Mouse (Mus musculus) lung, adult 18-20 months (tissue): ENCODE data around the gene Zfp444.
"Not testable (repeated sequence)": the region's sequence is repeated elsewhere in the genome, so short reads cannot be mapped to it uniquely, and the experiment has no call there.

Experiments used
- DNase-seq, 2 experiments: peaks; one replicate each; pipeline ENCODE4 v3.0.0; 2022; ENCODE audit warnings: mixed read lengths in 2 of 2

Zfp444 gene

GRCm38 (mm10) chr7:6162172-6162571 is 9.9 kb upstream of the Zfp444 start:
- no peak for DNase-seq

GRCm38 (mm10) chr7:6164671-6165070 is 7.4 kb upstream of the Zfp444 start:
- DNase-seq: no peak

GRCm38 (mm10) chr7:6169403-6169802 is 2.6 kb upstream of the Zfp444 start:
- peak; percentile 57 to 66 for DNase-seq

- no peak for DNase-seq
Observed at GRCm38 (mm10) chr7:6170391-6170790, 1.6 kb upstream of the Zfp444 start.

- no peak for DNase-seq
Observed at GRCm38 (mm10) chr7:6170871-6171270, 1.2 kb upstream of the Zfp444 start.

DNA sequence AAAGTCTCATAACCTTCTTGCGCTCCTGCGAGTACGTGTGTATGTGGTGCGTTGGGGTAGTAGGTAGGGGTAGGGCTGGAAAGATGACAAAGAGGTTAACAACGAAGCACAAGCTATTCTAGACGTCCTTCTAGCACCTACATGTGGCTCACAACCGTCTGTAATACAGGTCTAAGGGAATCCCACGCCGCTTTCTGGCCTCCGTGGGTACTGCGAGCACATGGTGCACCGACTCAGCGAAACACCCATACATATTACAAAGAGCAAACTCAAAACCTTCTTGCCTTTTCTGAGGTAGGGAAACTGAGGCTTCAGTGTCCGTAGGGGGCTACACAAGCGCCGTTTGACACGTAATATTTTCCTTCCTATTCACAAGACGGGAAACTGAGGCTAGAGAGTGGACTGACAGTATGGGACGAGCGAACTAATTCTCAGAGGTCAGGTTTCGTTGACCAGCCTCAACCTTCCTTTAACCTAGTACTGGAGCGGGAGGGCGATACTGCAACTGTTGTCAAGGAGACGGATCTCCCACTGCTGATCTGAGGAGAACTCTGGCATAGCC is 501 bp upstream of the Zfp444 start:
- DNase-seq: peak; percentile 78 to 84

GRCm38 (mm10) chr7:6172674-6173244 is 733 bp downstream of the Zfp444 start:
- DNase-seq: peak in 1 of 2 experiments; percentile 26

- peak; percentile 49 to 72 for DNase-seq
Observed at GRCm38 (mm10) chr7:6173872-6174271, 1.8 kb downstream of the Zfp444 start.

- DNase-seq: not testable (repeated sequence)
Observed at GRCm38 (mm10) chr7:6174365-6174987, 2.5 kb downstream of the Zfp444 start.

DNA sequence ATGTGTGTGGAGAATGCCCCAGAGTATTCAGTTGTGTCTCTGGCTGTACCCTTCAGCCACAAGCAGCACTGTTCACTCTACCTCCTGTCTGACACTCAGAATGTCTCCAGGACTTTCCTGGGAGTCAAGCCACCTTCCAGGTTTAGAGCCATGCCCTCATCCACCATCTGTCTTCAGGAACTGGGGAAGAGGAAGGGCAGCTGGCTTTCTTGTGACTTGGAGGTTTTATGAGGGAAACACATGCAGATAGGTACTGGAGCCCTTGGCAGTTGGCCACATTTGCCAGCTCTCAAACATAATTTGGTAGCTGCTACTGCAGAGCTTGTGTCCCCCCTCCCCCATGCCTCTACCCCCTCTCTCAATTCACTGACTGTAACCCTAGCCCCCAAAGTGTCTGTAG is 7.0 kb downstream of the Zfp444 start:
- DNase-seq: no peak

DNA sequence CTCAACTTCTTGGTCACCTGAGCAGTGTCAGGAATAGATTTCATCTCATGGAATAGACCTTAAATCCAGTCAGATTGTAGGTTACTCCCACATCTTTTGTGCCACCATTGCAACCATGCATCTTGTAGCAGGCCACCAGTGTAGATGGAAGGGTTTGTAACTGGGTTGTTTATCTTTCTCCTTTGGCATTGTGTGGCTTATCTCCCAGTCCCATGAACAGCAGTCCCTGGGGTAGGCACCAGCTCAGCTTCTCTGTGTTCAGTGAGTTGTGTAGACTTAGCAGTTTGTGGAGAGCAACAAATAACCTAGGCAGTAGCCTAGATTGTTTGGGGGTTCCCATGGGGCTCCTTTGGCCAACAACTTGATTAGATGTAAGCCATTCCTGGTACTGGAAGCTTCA is 10.9 kb downstream of the Zfp444 start:
- DNase-seq: no peak

DNA sequence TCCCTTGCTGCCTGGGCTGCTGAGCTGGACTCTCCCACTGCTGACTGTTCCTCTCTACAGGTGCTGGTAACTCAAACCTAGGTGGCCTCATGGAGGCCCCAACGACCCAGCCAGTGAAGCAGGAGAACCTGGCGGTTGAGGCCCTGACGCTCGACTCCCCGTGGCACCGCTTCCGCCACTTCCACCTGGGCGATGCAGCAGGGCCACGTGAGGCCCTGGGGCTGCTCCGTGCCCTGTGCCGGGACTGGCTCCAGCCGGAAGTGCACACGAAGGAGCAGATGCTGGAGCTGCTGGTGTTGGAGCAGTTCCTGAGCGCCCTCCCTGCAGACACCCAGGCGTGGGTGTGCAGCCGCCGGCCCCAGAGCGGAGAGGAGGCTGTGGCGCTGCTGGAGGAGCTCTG is 11.8 kb downstream of the Zfp444 start:
- DNase-seq: no peak

- DNase-seq: no peak
Observed at GRCm38 (mm10) chr7:6184521-6184920, 12.5 kb downstream of the Zfp444 start.

- DNase-seq: no peak
Observed at GRCm38 (mm10) chr7:6185391-6185790, 13.4 kb downstream of the Zfp444 start.

DNA sequence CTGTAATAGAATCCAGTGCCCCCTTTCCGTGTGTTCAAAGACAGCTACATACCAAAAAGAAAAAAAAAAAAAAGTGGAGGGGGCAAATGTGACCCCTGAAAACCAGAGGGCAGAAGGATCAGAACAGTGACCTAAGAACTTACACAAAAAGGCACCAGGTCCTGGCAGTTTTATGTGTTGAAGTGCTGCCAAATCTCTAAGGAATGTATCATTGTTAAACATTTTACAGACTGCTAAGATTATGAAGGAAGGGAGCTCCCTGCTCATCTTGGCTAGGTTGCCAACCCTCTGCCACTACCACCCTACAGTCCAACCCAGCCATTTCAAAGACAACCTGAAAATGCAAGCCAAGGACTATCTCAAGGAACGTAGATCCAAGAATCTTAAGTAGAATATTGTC is 14.2 kb downstream of the Zfp444 start:
- DNase-seq: no peak

GRCm38 (mm10) chr7:6186756-6187155 is 14.7 kb downstream of the Zfp444 start:
- DNase-seq: no peak

GRCm38 (mm10) chr7:6189542-6189941 is 17.5 kb downstream of the Zfp444 start:
- DNase-seq: no peak

- DNase-seq: peak; percentile 69 to 70
Observed at GRCm38 (mm10) chr7:6191376-6191775, 19.4 kb downstream of the Zfp444 start.

DNA sequence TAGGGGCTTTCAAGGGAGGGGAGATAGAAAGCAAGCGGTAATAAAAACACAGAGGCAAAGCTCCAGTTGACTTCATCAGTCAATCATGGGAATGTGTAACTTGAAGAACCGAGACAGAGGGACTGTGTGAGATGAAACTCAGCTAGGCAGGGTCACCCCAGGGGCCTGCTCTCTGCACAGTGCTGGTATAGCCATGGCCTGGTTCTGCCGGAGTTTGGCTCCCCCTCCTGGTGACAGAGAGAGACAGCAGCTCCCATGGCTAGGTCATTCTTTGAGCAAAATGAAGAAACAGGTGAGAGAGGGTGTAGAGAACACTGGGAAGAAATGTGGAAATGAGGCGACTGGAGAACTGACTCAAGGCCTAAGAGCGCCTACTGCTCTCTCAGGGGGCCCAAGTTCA is 22.1 kb downstream of the Zfp444 start:
- DNase-seq: peak; percentile 32 to 50

DNA sequence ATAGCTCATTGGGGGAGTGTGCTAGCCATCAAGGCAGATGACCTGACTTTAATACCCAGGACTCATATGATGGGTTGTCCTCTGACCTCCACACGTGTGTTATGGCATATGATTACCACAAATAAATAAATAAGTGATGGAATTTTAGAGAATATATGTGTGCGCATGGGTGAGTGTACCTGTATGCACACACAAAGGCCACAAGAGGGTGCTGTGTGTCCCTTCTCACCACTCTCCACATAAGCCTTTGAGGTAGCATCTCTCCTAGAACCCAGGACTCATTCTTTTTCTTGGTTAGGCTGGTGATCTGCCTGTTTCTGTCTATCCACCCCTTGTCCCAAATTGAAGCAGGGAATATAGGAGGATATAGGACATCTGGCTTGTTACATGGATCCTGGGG is 23.8 kb downstream of the Zfp444 start:
- DNase-seq: no peak

DNA sequence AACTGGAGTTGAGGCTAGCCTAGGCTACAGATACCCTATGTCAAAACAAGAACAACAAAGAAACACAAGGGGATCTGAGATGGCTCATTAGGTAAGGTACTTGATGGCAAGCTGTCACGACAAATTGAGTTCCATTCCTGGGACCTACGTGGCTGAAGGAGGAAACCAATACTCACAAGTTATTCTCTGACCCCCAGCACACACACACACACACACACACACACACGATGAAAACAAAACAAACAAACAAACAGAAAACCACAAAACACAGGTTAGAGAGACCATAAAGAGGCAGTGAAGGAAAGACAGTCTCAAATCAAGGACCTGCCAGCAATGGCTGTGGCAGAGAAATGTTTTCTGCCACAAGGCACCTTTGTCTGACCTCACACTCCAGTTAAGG is 24.8 kb downstream of the Zfp444 start, which contains the start of gene Galp:
TSS of gene Galp (plus strand) at position 301 of the 400 bp plus-strand sequence.
- no peak for DNase-seq

GRCm38 (mm10) chr7:6204200-6204599 is 32.2 kb downstream of the Zfp444 start:
- no peak for DNase-seq

GRCm38 (mm10) chr7:6213144-6213543 is 41.1 kb downstream of the Zfp444 start:
- peak; percentile 27 to 35 for DNase-seq

GRCm38 (mm10) chr7:6214691-6215090 is 42.7 kb downstream of the Zfp444 start:
- DNase-seq: not testable (repeated sequence)

GRCm38 (mm10) chr7:6220147-6220546 is 48.1 kb downstream of the Zfp444 start:
- DNase-seq: no peak
